Mouse (Mus musculus): Measurements from ENCODE around the gene Scnn1a. TPM values are rescaled to one million over a fixed set of nuclear protein-coding genes. Genes with fewer than 3 reads are reported as not detected.
"Not testable (repeated sequence)": the region's sequence is repeated elsewhere in the genome, so short reads cannot be mapped to it uniquely, and the experiment has no call there.

Scnn1a gene
- polyA plus RNA-seq, 1 experiment = 11.9 TPM

DNA sequence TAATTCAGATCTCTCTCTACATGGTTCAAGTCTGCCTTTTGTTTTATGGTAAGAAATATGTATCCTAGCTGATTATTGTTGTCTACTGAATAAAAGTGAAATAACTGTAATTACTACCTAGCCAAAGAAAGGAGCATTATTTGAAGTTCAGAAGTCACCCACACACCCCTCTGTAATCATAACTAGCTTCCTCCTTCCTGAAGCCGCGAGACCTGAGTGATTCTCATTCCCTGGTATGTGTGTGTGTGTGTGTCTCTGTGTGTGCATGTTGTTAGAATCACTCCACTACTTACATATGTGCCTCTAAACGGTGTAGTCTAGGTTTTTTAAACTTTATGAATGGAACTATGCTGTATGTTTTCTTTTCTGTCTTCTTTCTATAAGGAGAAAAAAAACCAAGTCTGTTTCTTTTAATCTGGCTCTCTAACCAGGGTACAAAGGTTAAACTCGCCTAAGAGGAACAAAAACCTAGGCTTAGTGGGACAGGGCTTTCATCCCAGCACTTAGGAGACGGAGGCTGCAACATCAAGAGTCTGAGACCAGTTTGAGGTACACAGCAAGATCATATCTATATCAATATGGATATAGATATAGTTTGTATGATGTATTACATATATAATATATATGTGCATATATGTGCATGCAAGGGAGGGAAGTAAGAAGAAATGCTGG is 23.2 kb upstream of the Scnn1a start:
- H3K4me3 ChIP-seq (ENCODE audit: low read depth, low read length) = no peak overlapping the region
- WGBS = 26% methylated on average over 5 of the region's 5 CpGs
- peaks cover 22% of the 10 kb centered on the region for H3K4me1 ChIP-seq (ENCODE audit: control insufficient read depth, insufficient read depth, insufficient read length, low read length)
- H3K27ac ChIP-seq (ENCODE audit: insufficient read depth, low read depth, low read length) = peak overlapping the region; percentile 95
- H3K27me3 ChIP-seq (ENCODE audit: control insufficient read depth, insufficient read depth, low read length) = no peaks in the 10 kb centered on the region
- no peak for TF ChIP-seq CTCF (IDR thresholded peaks at IDR 0.05; ENCODE audit: extremely low read depth, insufficient read length, insufficient replicate concordance, low read depth, low read length)
- no peak for TF ChIP-seq POLR2A (IDR thresholded peaks at IDR 0.05; ENCODE audit: low read depth, low read length)
- H3K36me3 ChIP-seq (ENCODE audit: control insufficient read depth, insufficient read depth, low read length) = no peaks in the 10 kb centered on the region

DNA sequence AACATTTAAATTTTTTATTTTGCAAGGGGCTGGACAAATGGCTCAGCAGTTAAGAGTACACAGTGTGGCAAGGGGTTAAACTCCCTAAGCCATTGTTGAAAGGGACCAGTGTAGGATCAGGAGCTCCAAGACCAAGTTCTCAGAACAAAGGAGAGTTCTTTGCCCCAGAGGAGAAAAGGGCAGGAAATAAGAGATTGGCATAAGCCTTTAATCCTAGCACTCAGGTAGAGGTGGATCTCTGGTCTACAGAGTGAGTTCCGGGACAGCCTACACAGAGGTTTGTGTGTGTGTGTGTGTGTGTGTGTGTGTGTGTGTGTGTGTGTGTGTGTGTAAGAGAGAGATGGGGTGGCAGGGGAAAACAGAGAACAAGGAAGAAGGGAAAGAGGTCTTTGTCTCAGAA is 19.5 kb upstream of the Scnn1a start:
- Histone ChIP-seq H3K27me3 (ENCODE audit: control insufficient read depth, insufficient read depth, low read length) (no peaks in the 10 kb centered on the region), H3K4me3 (ENCODE audit: low read depth, low read length) (no peak overlapping the region), H3K27ac (ENCODE audit: insufficient read depth, low read depth, low read length) (no peak overlapping the region), H3K4me1 (ENCODE audit: control insufficient read depth, insufficient read depth, insufficient read length, low read length) (peaks cover 14% of the 10 kb centered on the region), H3K36me3 (ENCODE audit: control insufficient read depth, insufficient read depth, low read length) (no peaks in the 10 kb centered on the region)
- no peak for TF ChIP-seq POLR2A (IDR thresholded peaks at IDR 0.05; ENCODE audit: low read depth, low read length)
- TF ChIP-seq CTCF (IDR thresholded peaks at IDR 0.05; ENCODE audit: extremely low read depth, insufficient read length, insufficient replicate concordance, low read depth, low read length) = no peak
- WGBS = 32% methylated on average over 1 of the region's 1 CpGs

DNA sequence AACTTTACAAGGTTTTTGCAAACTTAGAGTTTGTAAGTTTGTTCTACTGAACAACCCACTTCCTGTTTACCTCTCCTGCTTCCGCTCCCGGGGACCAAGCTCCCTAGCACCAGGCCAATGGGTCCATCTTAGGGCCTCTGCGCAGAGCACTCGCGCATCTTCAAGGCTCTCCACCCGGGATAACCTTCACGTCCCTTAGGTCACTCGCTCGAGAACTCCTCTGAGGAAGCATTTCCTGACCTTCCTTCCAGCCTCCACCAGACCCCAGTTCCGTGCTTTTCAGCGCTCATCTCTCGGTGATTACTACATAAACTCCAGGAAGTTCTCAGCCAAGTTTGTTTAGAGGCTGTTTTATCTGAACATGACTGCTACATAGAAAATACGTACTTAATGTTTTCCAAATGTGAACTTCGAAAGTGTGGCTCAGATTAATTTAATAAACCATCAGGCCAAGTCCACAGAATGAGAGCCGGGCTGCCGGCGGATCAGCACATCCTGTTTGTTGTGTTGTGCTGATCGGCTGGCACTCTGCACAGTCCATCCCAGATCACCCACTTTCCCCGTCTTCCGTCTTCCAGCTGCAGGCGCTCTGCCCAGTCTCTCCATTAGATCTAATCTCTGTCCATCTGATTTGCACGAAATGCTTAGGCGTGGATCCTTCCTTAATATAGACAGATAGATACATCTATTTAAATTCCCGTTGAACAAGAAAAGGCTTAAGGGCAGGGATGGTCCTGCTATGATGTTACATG is 18.1 kb upstream of the Scnn1a start:
- Histone ChIP-seq H3K27me3 (ENCODE audit: control insufficient read depth, insufficient read depth, low read length) (no peaks in the 10 kb centered on the region), H3K27ac (ENCODE audit: insufficient read depth, low read depth, low read length) (peak overlapping the region; percentile 56), H3K36me3 (ENCODE audit: control insufficient read depth, insufficient read depth, low read length) (peaks cover 12% of the 10 kb centered on the region), H3K4me1 (ENCODE audit: control insufficient read depth, insufficient read depth, insufficient read length, low read length) (peaks cover 8% of the 10 kb centered on the region), H3K4me3 (ENCODE audit: low read depth, low read length) (no peak overlapping the region)
- WGBS = 81% methylated on average over 24 of the region's 24 CpGs
- TF ChIP-seq CTCF (IDR thresholded peaks at IDR 0.05; ENCODE audit: extremely low read depth, insufficient read length, insufficient replicate concordance, low read depth, low read length) (no peak), POLR2A (IDR thresholded peaks at IDR 0.05; ENCODE audit: low read depth, low read length) (no peak)

DNA sequence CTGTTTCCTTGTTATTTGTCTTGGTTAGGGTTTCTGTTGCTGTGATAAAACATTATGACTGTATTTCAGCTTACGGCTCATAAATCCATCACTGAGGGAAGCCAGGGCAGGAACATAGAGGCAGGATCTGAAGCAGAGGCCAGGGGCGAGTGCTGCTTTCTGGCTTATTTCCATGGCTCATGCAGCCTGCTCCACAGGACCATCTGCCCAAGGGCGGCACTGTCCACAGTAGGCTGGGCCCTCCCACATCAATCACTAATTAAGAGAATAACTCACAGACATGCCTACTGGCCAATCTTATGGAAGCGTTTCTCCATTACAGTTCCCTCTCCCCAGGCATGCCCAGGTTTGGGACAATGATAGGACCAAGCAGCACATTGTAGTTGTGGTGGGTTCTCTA is 17.2 kb upstream of the Scnn1a start:
- H3K36me3 ChIP-seq (ENCODE audit: control insufficient read depth, insufficient read depth, low read length) = peaks cover 18% of the 10 kb centered on the region
- H3K27ac ChIP-seq (ENCODE audit: insufficient read depth, low read depth, low read length) = no peak overlapping the region
- no peaks in the 10 kb centered on the region for H3K27me3 ChIP-seq (ENCODE audit: control insufficient read depth, insufficient read depth, low read length)
- WGBS = 79% methylated on average over 4 of the region's 4 CpGs
- TF ChIP-seq CTCF (IDR thresholded peaks at IDR 0.05; ENCODE audit: extremely low read depth, insufficient read length, insufficient replicate concordance, low read depth, low read length) (no peak), POLR2A (IDR thresholded peaks at IDR 0.05; ENCODE audit: low read depth, low read length) (no peak)
- H3K4me3 ChIP-seq (ENCODE audit: low read depth, low read length) = no peak overlapping the region
- H3K4me1 ChIP-seq (ENCODE audit: control insufficient read depth, insufficient read depth, insufficient read length, low read length) = peaks cover 8% of the 10 kb centered on the region

DNA sequence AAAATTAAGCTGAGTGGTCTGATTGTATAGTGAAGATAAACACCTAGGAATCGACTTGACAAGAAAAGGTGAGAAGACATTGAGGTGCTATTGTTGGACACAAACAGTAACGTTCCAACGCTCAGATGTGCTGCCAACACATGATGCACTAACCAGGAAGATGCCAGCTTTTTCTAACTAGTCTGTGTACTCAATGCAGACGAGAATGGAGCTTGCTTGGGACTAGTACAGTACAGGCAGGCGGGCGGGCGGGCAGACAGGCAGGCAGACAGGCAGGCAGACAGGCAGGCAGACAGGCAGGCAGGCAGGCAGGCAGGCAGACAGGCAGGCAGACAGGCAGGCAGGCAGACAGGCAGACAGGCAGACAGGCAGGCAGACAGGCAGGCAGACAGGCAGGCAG is 16.1 kb upstream of the Scnn1a start:
- H3K36me3 ChIP-seq (ENCODE audit: control insufficient read depth, insufficient read depth, low read length) = peaks cover 29% of the 10 kb centered on the region
- H3K27me3 ChIP-seq (ENCODE audit: control insufficient read depth, insufficient read depth, low read length); H3K4me1 ChIP-seq (ENCODE audit: control insufficient read depth, insufficient read depth, insufficient read length, low read length); H3K27ac ChIP-seq (ENCODE audit: insufficient read depth, low read depth, low read length); H3K4me3 ChIP-seq (ENCODE audit: low read depth, low read length): not testable (repeated sequence)
- 76% methylated on average over 7 of the region's 7 CpGs for WGBS

DNA sequence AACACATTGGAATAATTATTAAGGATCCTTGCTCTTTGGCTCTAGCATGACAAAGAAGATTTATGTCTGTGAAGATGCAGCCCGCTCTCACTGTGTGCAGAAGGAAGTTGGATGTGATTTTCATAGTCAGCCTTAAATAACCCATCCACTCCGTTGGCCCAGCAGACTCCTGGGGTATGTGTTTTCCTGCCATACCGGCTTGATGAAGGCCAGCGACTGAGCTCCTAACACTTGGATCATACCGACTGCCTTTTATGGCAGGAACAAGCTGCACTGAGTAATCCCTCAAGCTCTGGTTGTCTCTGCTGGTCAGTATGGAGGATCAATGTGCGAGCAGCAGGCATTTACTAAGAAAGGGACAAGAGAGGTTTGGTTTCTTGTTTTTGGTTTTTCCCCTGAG is 15.0 kb upstream of the Scnn1a start:
- no peaks in the 10 kb centered on the region for H3K27me3 ChIP-seq (ENCODE audit: control insufficient read depth, insufficient read depth, low read length)
- no peak overlapping the region for H3K4me3 ChIP-seq (ENCODE audit: low read depth, low read length)
- H3K4me1 ChIP-seq (ENCODE audit: control insufficient read depth, insufficient read depth, insufficient read length, low read length) = peaks cover 2% of the 10 kb centered on the region
- TF ChIP-seq POLR2A (IDR thresholded peaks at IDR 0.05; ENCODE audit: low read depth, low read length) (no peak), CTCF (IDR thresholded peaks at IDR 0.05; ENCODE audit: extremely low read depth, insufficient read length, insufficient replicate concordance, low read depth, low read length) (no peak)
- WGBS = 71% methylated on average over 6 of the region's 6 CpGs
- peaks cover 34% of the 10 kb centered on the region for H3K36me3 ChIP-seq (ENCODE audit: control insufficient read depth, insufficient read depth, low read length)
- 0 out of 2 replicates have a peak overlapping the region, but pooled peaks have one; percentile 25 for H3K27ac ChIP-seq (ENCODE audit: insufficient read depth, low read depth, low read length)

DNA sequence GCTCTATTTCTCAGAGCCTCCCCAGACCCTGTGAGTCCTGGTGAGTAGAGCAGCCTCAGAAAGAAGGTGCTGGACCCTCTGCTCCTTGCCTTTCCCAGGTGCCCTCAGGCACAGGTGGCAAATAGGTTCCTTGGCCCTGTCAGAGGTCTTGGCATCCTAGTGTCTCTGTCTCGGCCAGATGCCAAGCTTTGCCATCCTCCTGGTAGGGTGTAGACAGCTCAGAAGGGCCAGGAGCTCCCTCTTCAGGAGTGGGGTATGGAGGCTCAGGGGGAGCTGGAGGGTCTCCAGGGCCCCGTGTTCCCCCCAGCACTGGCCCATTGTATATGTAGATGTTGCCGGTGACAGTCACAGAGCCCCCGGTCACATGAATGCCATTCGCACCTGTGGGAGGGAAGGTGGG is 13.4 kb upstream of the Scnn1a start:
- TF ChIP-seq POLR2A (IDR thresholded peaks at IDR 0.05; ENCODE audit: low read depth, low read length) (no peak), CTCF (IDR thresholded peaks at IDR 0.05; ENCODE audit: extremely low read depth, insufficient read length, insufficient replicate concordance, low read depth, low read length) (no peak)
- no peak overlapping the region for H3K4me3 ChIP-seq (ENCODE audit: low read depth, low read length)
- WGBS = 93% methylated on average over 5 of the region's 5 CpGs
- no peaks in the 10 kb centered on the region for H3K27me3 ChIP-seq (ENCODE audit: control insufficient read depth, insufficient read depth, low read length)
- peaks cover 6% of the 10 kb centered on the region for H3K4me1 ChIP-seq (ENCODE audit: control insufficient read depth, insufficient read depth, insufficient read length, low read length)
- H3K27ac ChIP-seq (ENCODE audit: insufficient read depth, low read depth, low read length) = no peak overlapping the region
- peaks cover 46% of the 10 kb centered on the region for H3K36me3 ChIP-seq (ENCODE audit: control insufficient read depth, insufficient read depth, low read length)

Measured in small intestine, adult 2 months (tissue).